Mouse (Mus musculus): Measurements from ENCODE around the gene Blmh. TPM values are rescaled to one million over a fixed set of nuclear protein-coding genes. Genes with fewer than 3 reads are reported as not detected.
A peak's percentile ranks its signal among the peaks of the same experiment; 100 is the strongest.

Blmh gene
- total and polyA plus RNA-seq, 2 experiments from 2014 or later = 40.2 to 63.7 TPM

DNA sequence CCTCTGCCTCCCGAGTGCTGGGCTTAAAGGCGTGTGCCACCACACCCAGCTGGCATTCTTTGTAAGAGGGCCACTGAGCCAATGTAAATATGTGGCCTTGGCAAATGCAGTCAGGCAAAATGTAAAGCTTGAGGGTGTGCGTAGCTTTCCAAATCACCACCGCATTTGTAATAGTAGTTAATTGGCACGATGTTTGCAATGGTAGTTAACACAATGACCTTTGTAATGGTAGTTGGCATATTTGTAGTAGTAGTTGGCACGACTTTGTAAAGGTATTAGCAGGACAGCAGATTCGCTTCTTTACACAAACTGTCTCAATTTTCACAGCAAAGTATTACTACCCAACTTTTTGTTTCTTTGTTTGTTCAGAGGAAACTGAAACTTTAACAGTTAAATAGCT is 16.0 kb upstream of the Blmh start:
- WGBS = 87% methylated on average over 7 of the region's 7 CpGs
- H3K4me3 ChIP-seq (ENCODE audit: low read depth, low read length) = no peak overlapping the region
- H3K9me3 ChIP-seq (replicated peaks; ENCODE audit: control insufficient read depth, low read length) = no peaks in the 10 kb centered on the region
- no peak overlapping the region for H3K27ac ChIP-seq (ENCODE audit: low read depth)
- H3K4me1 ChIP-seq (ENCODE audit: control insufficient read depth, insufficient read depth) = peaks cover 19% of the 10 kb centered on the region
- no peak overlapping the region for H3K9ac ChIP-seq (replicated peaks; ENCODE audit: low read depth, low read length)
- no peak for TF ChIP-seq CTCF (IDR thresholded peaks at IDR 0.05; ENCODE audit: low read depth)
- no peak for TF ChIP-seq EP300 (IDR thresholded peaks at IDR 0.05; ENCODE audit: low read depth)
- H3K27me3 ChIP-seq (ENCODE audit: control insufficient read depth, insufficient read depth, low read length) = no peaks in the 10 kb centered on the region
- no peak overlapping the region for H3K4me2 ChIP-seq (ENCODE audit: low read depth, low read length)
- DNase-seq (ENCODE audit: low spot score) = no peak
- ATAC-seq (ENCODE audit: insufficient read depth, low read depth) = no peak
- no peaks in the 10 kb centered on the region for H3K36me3 ChIP-seq (replicated peaks; ENCODE audit: control insufficient read depth, insufficient read depth, low read length)

GRCm38 (mm10) chr11:76911325-76912054 is 13.1 kb upstream of the Blmh start:
- Histone ChIP-seq H3K4me2 (ENCODE audit: low read depth, low read length) (no peak overlapping the region), H3K4me3 (ENCODE audit: low read depth, low read length) (no peak overlapping the region), H3K9ac (replicated peaks; ENCODE audit: low read depth, low read length) (no peak overlapping the region), H3K36me3 (replicated peaks; ENCODE audit: control insufficient read depth, insufficient read depth, low read length) (no peaks in the 10 kb centered on the region), H3K27me3 (ENCODE audit: control insufficient read depth, insufficient read depth, low read length) (no peaks in the 10 kb centered on the region), H3K27ac (ENCODE audit: low read depth) (no peak overlapping the region), H3K9me3 (replicated peaks; ENCODE audit: control insufficient read depth, low read length) (no peaks in the 10 kb centered on the region), H3K4me1 (ENCODE audit: control insufficient read depth, insufficient read depth) (peaks cover 19% of the 10 kb centered on the region)
- DNase-seq (ENCODE audit: low spot score) (no peak), ATAC-seq (ENCODE audit: insufficient read depth, low read depth) (0 out of 2 replicates have a peak, but pooled peaks have one; percentile 34)
- no peak for TF ChIP-seq EP300 (IDR thresholded peaks at IDR 0.05; ENCODE audit: low read depth)
- no peak for TF ChIP-seq CTCF (IDR thresholded peaks at IDR 0.05; ENCODE audit: low read depth)
- WGBS = 50% methylated on average over 3 of the region's 3 CpGs

DNA sequence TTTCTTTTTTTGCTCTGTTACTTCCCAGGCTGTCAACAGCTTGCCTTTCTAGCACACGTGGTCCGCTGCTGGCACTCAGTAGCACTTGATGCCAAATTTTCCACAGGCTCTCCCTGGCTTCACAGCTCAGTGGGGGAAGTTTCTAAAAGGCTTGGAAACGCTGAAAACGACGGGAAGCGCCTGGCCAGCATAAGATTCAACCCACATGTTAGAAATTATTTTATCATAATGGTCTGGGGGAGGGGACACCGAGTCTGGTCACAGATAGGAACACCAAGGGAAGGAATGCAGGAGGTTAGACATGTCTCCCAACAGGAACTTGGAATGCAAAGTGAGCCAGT is 12.6 kb upstream of the Blmh start:
- H3K9ac ChIP-seq (replicated peaks; ENCODE audit: low read depth, low read length) = no peak overlapping the region
- 0 out of 2 replicates have a peak overlapping the region, but pooled peaks have one; percentile 21 for H3K27ac ChIP-seq (ENCODE audit: low read depth)
- H3K36me3 ChIP-seq (replicated peaks; ENCODE audit: control insufficient read depth, insufficient read depth, low read length) = no peaks in the 10 kb centered on the region
- WGBS = 9% methylated on average over 7 of the region's 7 CpGs
- DNase-seq (ENCODE audit: low spot score) = peak; percentile 79
- H3K4me1 ChIP-seq (ENCODE audit: control insufficient read depth, insufficient read depth) = peaks cover 19% of the 10 kb centered on the region
- H3K27me3 ChIP-seq (ENCODE audit: control insufficient read depth, insufficient read depth, low read length) = no peaks in the 10 kb centered on the region
- no peak overlapping the region for H3K4me3 ChIP-seq (ENCODE audit: low read depth, low read length)
- no peak overlapping the region for H3K4me2 ChIP-seq (ENCODE audit: low read depth, low read length)
- no peaks in the 10 kb centered on the region for H3K9me3 ChIP-seq (replicated peaks; ENCODE audit: control insufficient read depth, low read length)
- ATAC-seq (ENCODE audit: insufficient read depth, low read depth) = peak; percentile 64; the same call in 1 of the 2 replicates
- TF ChIP-seq EP300 (IDR thresholded peaks at IDR 0.05; ENCODE audit: low read depth) (no peak), CTCF (IDR thresholded peaks at IDR 0.05; ENCODE audit: low read depth) (no peak)

- WGBS = 61% methylated on average over 7 of the region's 7 CpGs
- Histone ChIP-seq H3K4me3 (ENCODE audit: low read depth, low read length) (no peak overlapping the region), H3K27me3 (ENCODE audit: control insufficient read depth, insufficient read depth, low read length) (no peaks in the 10 kb centered on the region), H3K27ac (ENCODE audit: low read depth) (no peak overlapping the region), H3K36me3 (replicated peaks; ENCODE audit: control insufficient read depth, insufficient read depth, low read length) (no peaks in the 10 kb centered on the region), H3K9ac (replicated peaks; ENCODE audit: low read depth, low read length) (no peak overlapping the region), H3K9me3 (replicated peaks; ENCODE audit: control insufficient read depth, low read length) (no peaks in the 10 kb centered on the region), H3K4me2 (ENCODE audit: low read depth, low read length) (no peak overlapping the region), H3K4me1 (ENCODE audit: control insufficient read depth, insufficient read depth) (peaks cover 19% of the 10 kb centered on the region)
- no peak for ATAC-seq (ENCODE audit: insufficient read depth, low read depth)
- DNase-seq (ENCODE audit: low spot score) = no peak
- TF ChIP-seq EP300 (IDR thresholded peaks at IDR 0.05; ENCODE audit: low read depth) = no peak
- no peak for TF ChIP-seq CTCF (IDR thresholded peaks at IDR 0.05; ENCODE audit: low read depth)
These were observed 10.2 kb upstream of the Blmh start for GRCm38 (mm10) chr11:76914366-76914765.

- Histone ChIP-seq H3K4me2 (ENCODE audit: low read depth, low read length) (0 out of 2 replicates have a peak overlapping the region, but pooled peaks have one; percentile 9), H3K36me3 (replicated peaks; ENCODE audit: control insufficient read depth, insufficient read depth, low read length) (no peaks in the 10 kb centered on the region), H3K9ac (replicated peaks; ENCODE audit: low read depth, low read length) (no peak overlapping the region), H3K4me1 (ENCODE audit: control insufficient read depth, insufficient read depth) (peaks cover 8% of the 10 kb centered on the region), H3K9me3 (replicated peaks; ENCODE audit: control insufficient read depth, low read length) (no peaks in the 10 kb centered on the region), H3K27ac (ENCODE audit: low read depth) (no peak overlapping the region), H3K27me3 (ENCODE audit: control insufficient read depth, insufficient read depth, low read length) (no peaks in the 10 kb centered on the region), H3K4me3 (ENCODE audit: low read depth, low read length) (no peak overlapping the region)
- DNase-seq (ENCODE audit: low spot score) (peak; percentile 65), ATAC-seq (ENCODE audit: insufficient read depth, low read depth) (peak; percentile 67)
- 24% methylated on average over 13 of the region's 13 CpGs for WGBS
- no peak for TF ChIP-seq EP300 (IDR thresholded peaks at IDR 0.05; ENCODE audit: low read depth)
- no peak for TF ChIP-seq CTCF (IDR thresholded peaks at IDR 0.05; ENCODE audit: low read depth)
These were observed 7.9 kb upstream of the Blmh start for GRCm38 (mm10) chr11:76916539-76917229.

Data from heart, postnatal 0 days (tissue).